Mouse (Mus musculus): ENCODE results near the gene Cgas.
A peak's percentile ranks its signal among the peaks of the same experiment; 100 is the strongest.

Cgas gene

DNA sequence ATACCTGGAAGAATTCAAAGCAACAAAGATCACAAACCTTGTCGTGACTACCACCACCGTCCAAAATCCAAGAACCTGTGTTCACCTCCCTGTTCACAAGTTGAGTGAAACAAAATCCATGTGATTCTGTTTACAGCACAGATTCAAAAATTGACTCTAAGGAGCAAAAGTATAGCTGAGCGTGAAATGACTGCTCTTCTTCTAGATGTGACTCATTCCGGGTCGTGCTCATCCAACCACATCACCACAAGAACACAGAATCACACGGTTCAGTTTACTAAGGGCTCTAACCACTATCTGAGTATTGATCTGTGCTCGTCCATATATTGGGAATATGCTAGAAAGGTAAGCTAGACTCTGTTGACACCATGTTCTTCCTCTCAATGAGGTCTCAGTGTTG lies 56.1 kb downstream of the Cgas start:
- DNase-seq (ENCODE audit: low read depth, low spot score) = no peak

DNA sequence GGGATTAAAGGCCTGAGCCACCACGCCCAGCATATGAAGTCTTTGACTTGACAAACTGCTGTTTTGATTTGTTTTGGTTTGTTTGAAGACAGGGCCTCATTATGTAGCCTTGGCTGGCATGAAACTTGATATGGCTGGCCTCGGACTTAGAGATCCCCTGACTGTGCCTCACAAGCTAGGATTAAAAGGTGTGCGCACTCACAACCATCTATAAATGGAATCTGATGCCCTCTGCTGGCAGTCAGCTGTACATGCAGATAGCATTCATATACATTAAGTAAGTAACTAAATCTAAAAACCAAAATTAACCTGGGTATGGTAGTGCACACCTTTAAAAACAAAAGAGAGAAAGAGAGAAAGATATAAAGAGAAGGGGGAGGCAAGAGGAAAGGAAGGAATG lies 57.1 kb downstream of the Cgas start:
- DNase-seq (ENCODE audit: low read depth, low spot score) = peak; percentile 53

Data from A20 (cell line).